Mouse (Mus musculus) kidney, adult 9 months (tissue): ENCODE measurements at regions not wholly inside any gene's neighbourhood (a gene's known extent, or its start where the extent isn't known, plus 50 kb on each side); places are given as distances from the start of the nearest gene placed in this dataset.

ENCODE experiments used
- DNase-seq: peaks from one replicate; pipeline ENCODE4 v3.0.0; 2022

DNA sequence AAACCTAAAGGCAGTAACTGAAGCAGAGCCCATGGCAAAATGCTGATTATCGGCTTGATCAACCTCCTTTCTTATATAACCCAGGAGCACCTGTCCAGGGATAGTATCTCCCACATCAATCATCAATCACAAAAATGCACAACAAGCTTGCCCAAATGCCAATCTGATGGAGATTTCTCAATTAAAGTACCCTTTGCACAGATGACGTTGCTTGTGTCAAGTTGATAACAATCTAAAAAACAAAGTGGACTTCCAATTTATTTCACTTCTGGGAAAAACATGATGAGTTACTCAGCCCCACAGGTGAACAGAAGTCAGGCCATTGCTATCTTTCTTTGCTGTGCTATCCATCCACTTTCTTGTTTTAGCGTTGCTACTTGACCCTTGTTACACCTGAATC lies 144.5 kb upstream of the Tle4 start:
- DNase-seq, result no peak

DNA sequence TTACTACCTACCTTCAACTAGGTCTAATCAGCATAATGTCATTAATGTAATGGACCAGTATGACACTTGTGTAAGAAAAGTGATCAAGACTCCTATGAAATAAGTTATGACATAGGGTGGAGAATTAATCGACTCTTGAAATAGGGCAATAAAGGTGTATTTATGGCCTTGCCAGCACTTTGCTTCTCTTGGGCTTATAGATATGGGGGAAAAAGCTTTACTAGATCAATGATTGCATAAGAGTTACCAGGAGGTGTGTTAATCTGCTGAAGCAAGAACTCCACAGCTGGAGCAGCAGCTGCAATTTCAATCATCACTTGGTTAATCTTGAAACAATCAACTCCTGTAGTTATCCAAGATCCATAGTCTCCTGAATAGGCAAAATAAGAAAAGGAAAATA lies 143.1 kb upstream of the Tle4 start:
- DNase-seq, result no peak

DNA sequence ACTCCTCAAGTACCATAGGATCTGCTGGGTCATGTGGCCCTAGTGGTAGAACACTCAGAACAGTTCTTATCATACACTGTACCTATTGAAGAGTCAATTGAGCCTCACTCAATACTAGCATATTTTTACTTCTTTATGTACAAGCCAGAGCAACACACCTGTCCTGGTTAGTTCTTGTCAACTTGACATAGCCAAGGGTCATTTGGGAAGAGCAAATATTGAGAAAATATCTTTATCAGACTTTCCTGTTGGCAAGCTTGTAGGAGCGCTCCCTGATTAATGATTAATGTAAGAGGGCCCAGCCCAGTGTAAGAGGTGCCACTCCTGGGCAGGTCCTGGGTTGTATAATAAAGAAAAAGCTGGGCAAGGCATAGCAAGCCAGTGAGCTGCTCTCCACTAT lies 142.3 kb upstream of the Tle4 start:
- DNase-seq, result peak; percentile 2

DNA sequence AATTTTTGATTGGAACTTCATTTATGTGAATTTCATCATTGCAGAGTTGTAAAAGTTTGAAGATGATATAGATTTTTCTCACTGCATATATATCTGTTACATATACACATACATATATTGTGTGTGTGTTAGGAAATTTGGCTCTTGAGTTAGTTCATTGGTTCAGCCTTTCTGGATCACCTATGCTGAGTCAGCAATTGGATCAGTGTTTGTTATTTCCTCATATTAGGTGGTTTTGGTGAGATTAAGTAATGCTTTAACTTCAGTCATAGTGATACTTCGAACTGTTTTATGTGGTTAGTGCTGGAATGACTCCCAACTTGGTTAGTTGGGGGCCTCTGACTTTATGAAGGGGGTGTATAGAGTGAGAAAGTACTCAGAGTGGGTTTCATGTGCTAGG lies 138.7 kb upstream of the Tle4 start:
- DNase-seq, result no peak

GRCm38 (mm10) chr19:14725329-14725728 lies 127.5 kb upstream of the Tle4 start:
- no peak for DNase-seq

- DNase-seq, result no peak
Observed at GRCm38 (mm10) chr19:14724637-14725036, 126.8 kb upstream of the Tle4 start.

DNA sequence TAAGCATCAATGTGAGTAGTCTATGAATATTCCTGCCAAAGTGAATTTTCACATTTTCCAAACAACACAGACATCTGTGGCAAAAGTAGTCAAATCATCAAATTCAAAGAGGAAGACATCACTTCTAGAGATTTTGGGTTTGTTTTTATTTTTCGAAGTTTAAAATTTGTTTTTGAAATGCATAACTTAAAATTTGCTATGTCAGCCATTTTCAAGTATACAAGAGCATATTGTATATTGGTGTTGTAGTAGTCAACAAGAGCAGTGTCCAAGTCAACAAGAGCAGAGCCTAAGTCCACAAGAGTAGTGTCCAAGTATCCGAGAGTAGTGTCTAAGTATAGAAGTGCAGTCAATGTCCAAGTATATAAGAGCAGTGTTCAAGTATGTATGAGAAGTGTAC lies 107.9 kb upstream of the Tle4 start:
- no peak for DNase-seq

GRCm38 (mm10) chr19:14701116-14701515 lies 103.3 kb upstream of the Tle4 start:
- DNase-seq, result no peak

- DNase-seq, result no peak
Observed at GRCm38 (mm10) chr19:14695369-14695768, 97.5 kb upstream of the Tle4 start.

GRCm38 (mm10) chr19:14692183-14692582 lies 94.3 kb upstream of the Tle4 start:
- peak; percentile 49 for DNase-seq

DNA sequence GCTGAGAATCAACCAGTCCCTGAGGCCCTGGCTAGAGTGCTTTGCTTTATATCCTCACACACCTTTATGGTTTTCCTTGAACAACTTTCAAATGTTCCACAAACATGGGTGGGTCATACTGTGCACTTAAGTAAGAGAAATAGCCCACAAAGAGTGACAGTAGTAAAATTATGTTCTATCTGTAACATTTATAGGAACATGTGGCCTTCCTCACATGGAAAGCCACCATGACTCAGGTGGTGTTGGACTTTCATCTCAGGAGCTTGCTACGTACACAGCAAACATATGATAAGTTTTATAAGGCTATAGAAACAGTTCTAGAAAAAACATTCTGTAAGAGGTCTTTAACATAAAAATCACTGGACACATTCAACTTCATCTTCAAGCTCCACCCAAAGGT lies 87.8 kb upstream of the Tle4 start:
- DNase-seq, result no peak

- no peak for DNase-seq
Observed at GRCm38 (mm10) chr19:14684669-14685068, 86.8 kb upstream of the Tle4 start.

DNA sequence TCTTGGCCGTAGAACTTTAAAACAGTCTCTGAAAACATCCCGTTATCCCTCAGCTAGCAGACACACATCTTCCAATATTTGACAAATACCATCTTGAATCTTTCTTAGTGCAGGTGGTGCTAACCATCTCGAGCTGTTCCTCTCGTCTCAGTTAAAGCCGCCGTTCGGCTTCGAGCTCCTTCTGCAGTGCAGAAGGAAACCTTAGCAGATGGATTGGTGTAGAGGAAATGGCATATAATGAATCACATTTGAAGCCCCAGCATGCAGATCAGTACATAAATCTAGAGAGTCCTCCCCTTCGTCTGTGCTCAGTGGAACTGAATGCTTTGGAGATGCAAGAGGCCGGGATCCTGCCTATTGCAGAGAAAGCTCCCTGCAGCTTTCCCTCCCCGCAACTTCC lies 83.5 kb upstream of the Tle4 start:
- DNase-seq, result no peak

DNA sequence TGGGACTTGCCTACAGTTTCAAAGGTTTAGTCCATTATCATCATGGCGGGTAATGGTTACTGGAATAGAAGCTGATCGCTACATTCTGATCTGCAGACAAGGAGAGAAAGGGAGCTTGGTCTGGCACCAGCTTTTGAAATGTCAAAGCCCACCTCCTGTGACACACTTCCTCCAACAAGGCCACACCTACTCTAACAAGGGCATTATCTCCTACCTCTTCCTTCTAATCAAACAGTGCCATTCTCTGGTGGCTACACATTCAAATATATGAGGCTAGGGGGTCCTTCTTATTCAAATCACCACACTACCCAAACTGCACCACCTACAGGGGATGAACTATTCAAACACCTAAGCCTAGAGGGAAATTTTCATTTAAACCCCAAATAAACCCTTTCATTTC lies 81.9 kb upstream of the Tle4 start:
- no peak for DNase-seq

GRCm38 (mm10) chr19:14678584-14678983 lies 80.7 kb upstream of the Tle4 start:
- no peak for DNase-seq

DNA sequence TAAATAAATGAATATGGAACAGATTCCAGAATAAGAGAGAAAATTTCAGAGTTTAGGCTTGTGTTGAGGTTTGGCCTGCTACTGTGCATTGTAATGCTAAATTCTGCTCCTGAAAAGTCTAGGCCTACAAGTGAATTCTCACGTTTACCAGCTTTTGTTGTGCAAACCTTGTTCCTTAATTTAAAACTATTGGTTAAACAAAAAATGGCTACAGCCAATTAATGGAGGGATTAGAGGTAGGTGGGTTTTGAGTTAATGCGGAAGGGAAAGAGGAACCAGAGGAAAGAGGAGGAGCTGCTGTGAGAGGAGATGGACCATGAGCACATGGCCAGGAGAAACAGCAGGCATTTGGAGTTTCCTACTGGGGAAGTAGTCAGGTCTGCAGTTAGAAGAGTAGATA lies 79.1 kb upstream of the Tle4 start:
- DNase-seq, result no peak

DNA sequence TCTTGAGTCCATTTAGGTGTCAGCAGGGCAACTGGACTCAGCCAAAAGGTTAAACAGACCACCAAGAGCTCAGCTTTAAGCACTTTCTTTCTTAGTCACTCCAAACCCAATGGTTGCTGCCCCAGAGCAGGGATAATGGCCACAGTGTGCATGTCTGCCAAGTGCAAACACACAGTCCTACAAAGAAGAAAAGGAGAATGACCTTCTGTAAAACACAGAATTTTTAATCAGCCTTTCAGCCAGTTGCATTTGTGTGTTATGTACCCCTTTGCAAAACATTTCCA lies 72.9 kb upstream of the Tle4 start:
- no peak for DNase-seq

DNA sequence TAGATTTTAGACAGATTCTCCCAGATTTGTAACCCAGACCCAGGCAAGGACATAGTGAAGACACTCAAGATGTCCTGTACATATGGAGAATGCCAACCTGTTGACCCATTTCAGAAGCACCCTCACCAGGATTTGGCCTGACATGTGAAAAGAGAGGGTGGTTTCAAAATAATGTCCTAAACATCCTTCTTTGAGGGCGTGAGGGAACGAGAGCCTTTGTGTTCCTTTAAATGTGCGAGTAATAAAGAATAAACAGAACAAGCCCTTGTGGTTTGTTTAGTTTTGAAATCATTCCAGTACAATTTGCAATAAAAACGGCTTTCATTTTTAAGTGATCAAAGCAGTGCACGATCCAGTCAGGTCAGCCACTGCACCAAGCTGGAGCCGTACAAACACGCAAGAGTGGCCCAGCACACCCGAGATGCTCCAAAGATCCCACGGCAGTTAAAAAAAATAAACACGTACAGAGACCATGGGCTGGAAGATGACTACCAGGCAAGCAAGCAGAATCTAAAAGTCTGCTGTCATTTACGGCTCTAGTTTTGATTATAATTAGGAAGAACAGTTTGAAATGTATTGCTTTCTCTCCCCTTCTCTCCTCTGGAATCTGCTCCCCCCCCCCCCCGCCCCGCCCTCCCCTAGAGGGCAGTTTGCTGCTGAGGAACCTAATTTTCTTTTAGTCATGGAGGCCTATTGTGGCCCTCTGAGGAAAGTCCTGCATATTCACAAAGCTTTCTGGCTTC lies 72.4 kb upstream of the Tle4 start:
- DNase-seq, result no peak

- DNase-seq, result no peak
Observed at GRCm38 (mm10) chr19:14668512-14669181, 70.8 kb upstream of the Tle4 start.

GRCm38 (mm10) chr19:14664682-14665417 lies 67.0 kb upstream of the Tle4 start:
- no peak for DNase-seq

DNA sequence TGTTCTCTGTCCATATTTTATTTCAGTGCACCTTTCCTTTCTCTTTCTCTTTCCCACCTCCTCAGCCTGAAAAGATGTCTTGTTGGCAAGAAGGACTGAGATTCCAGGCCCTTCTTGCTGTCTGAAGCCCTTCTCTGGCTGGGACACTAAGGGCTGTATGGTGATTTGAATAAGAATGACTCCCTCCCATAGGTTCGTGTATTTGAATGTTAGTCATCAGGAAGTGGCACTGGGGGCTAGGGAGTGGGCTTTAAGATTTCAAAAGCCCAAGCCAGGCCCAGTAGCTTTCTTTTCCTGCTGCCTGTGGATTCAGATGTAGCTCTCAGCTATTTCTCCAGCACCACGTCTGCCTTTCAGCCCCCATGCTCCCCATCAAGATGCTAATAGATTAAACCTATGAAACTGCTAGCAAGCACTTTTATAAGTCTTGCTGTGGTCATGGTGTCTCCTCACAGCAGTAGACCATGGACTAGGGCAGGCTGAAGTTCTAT lies 66.3 kb upstream of the Tle4 start:
- DNase-seq, result no peak

DNA sequence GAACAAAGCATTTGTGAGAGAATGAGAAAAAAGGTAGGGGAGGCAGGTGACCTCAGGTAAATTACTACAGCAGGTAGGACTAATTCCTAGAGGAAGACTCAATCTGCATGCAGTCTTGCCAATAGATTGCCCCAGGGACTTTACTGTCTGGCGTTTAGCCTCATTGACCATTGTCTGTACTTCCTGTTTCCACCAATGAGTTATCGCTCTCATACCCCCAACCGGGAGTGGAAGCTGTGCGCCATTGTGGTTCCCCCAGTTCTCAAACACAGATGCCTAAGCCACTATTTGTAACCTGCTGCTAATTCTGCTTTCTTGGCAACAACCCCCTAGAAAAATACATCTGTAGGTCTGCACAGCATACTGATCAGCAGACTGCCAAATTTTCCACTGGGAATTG lies 65.5 kb upstream of the Tle4 start:
- DNase-seq, result no peak

GRCm38 (mm10) chr19:14659725-14660124 lies 61.9 kb upstream of the Tle4 start:
- DNase-seq, result no peak

- no peak for DNase-seq
Observed at GRCm38 (mm10) chr19:14658479-14658878, 60.6 kb upstream of the Tle4 start.
